Mouse (Mus musculus): ENCODE measurements around the gene Serpinb11.

DNA sequence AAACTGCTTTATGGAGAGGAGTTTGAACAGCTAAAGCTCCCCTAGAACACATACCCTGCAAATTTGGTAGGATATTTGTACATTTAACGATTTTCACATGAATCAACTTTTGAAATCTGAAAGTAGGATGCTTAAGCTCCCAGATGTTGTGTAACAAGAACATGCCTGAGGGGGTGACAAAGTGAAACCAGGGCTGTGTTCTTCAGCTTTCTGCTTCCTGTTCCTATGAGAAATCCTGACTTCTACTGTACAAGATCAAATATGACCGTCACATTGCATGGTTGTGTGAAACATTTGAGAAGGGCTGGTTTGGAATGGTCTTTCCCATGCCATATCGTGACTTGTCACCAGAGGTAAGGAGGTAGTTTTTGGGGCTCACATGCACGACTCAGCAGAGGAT is 41.1 kb downstream of the Serpinb11 start:
- TF ChIP-seq CTCF (IDR thresholded peaks at IDR 0.05; ENCODE audit: low read depth) (no peak), EP300 (IDR thresholded peaks at IDR 0.05; ENCODE audit: low read depth) (no peak)

Data from heart, postnatal 0 days (tissue).